Mouse (Mus musculus) hindbrain, embryonic 12.5 days (tissue): ENCODE data around the gene Dcpp3. TPM values are rescaled to one million over a fixed set of nuclear protein-coding genes. Genes with fewer than 3 reads are reported as not detected.
"Not testable (repeated sequence)": the region's sequence is repeated elsewhere in the genome, so short reads cannot be mapped to it uniquely, and the experiment has no call there.

Experiments
- ATAC-seq: fragments of 200-750 bp; cut with Nextera tagmentation; 2 replicates; pipeline ENCODE4 v1.8.0; 2017; ENCODE audit warnings: moderate TSS enrichment; ENCODE audit not compliant: low FRiP score
- H3K27ac ChIP-seq: fragments of 300-500 bp; sonication (generic); 2 replicates; pipeline ENCODE4 v1.5.1; 2016; ENCODE audit warnings: mild to moderate bottlenecking
- H3K27me3 ChIP-seq: fragments of 300-500 bp; sonication (generic); 2 replicates; pipeline ENCODE4 v1.6.1; 2016; ENCODE audit warnings: mild to moderate bottlenecking
- H3K36me3 ChIP-seq: fragments of 300-500 bp; sonication (generic); 2 replicates; pipeline ENCODE4 v1.6.1; 2016; ENCODE audit warnings: mild to moderate bottlenecking
- H3K4me1 ChIP-seq: fragments of 300-500 bp; sonication (generic); 2 replicates; pipeline ENCODE4 v1.6.1; 2016
- H3K4me2 ChIP-seq: fragments of 300-500 bp; sonication (generic); replicated peaks from 2 replicates; pipeline ENCODE4 v1.6.1; 2016; ENCODE audit warnings: mild to moderate bottlenecking
- H3K4me3 ChIP-seq: fragments of 300-500 bp; sonication (generic); 2 replicates; pipeline ENCODE4 v1.5.1; 2016; ENCODE audit warnings: mild to moderate bottlenecking
- H3K9ac ChIP-seq: fragments of 300-500 bp; sonication (generic); 2 replicates; pipeline ENCODE4 v1.6.1; 2016; ENCODE audit warnings: mild to moderate bottlenecking, moderate library complexity
- H3K9me3 ChIP-seq: fragments of 300-500 bp; sonication (generic); replicated peaks from 2 replicates; pipeline ENCODE4 v1.6.1; 2016; ENCODE audit warnings: mild to moderate bottlenecking
- WGBS: fragments of 180-500 bp; shearing (Covaris S2); methylation state at CpG from one replicate; pipeline ENCODE4 v1.1.7; 2016; 5-methylcytosine and 5-hydroxymethylcytosine counted together
- polyA plus RNA-seq: library from polyadenylated mRNA; unstranded; fragments of >200 nt; fragmentation: Nextera tagmentation; extraction: Ambion mirVana; gene quantifications from 2 replicates; pipeline ENCODE4 v1.2.1, GENCODE M21; 2016

The Dcpp3 gene
- polyA plus RNA-seq, 1 experiment from 2014 or later, result not detected

DNA sequence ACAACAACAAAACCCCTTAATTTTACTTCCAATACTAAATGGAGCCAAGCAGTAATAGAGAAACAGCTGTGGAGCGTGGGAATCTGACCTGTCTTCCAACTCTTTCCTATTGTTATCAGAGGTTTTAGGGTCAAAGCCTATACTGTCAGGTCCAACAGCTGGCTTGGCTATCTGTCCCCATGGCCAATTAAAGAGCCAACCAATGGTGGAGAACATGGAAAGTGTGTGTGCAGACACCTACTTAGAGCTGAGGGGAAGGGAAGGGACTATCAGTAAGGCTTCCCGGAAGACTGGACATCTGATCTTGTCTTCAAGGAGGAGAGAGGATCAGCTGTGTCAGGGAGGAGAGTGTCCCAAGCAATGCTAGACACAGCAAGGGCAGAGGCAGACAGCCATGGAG is 31.8 kb downstream of the Dcpp3 start:
- Histone ChIP-seq H3K9ac (no peak overlapping the region), H3K36me3 (no peaks in the 10 kb centered on the region), H3K9me3 (no peaks in the 10 kb centered on the region), H3K4me3 (no peak overlapping the region), H3K27ac (no peak overlapping the region), H3K27me3 (no peaks in the 10 kb centered on the region), H3K4me1 (no peaks in the 10 kb centered on the region), H3K4me2 (no peak overlapping the region)
- ATAC-seq, result no peak
- 81% methylated on average over 2 of the region's 2 CpGs for WGBS

DNA sequence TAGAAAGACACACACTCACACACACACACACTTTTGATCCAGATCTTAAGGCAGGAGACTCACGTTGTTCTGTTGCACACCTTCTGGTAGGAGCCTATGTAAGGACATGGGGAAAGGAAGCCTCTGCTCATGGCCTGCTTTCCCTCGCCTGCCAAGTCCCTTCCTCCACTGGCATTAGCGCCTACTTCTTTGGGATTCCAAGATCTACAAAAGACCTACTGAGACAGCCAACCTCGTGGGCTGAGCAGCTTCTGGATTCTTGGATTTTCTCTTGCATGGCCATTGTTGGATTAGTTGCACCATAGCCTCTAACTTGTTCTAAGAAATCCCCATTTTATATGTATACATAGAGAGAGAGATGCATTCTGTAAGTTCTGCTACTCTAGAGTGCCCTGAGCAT is 33.6 kb downstream of the Dcpp3 start:
- not testable (repeated sequence) for H3K4me1 ChIP-seq, H3K9ac ChIP-seq, H3K27ac ChIP-seq, H3K27me3 ChIP-seq, ATAC-seq, H3K4me2 ChIP-seq, H3K9me3 ChIP-seq, H3K36me3 ChIP-seq, H3K4me3 ChIP-seq
- 70% methylated on average over 4 of the region's 4 CpGs for WGBS

DNA sequence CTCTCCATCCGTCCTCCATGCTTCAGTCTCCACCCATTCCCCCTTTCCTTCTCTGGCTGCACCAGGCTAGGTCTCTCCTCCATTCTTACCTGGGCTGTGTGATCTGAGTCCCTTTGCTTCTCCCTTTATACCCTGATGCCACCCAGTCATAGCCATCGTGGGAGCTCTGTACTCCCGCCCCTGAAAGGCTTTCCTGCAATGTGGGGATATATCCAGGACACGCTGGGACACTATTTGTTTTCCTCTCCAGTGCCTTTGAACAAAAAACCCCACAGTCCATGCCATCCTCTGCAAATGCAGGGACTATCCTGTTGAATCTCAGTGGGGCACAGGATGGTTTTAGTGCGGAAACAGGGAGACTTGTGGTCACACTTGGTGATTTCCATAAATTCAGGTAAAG is 37.9 kb downstream of the Dcpp3 start, which contains the start of gene Sbpl:
Gene Sbpl (minus strand): TSS at position 101 of the 400 bp plus-strand sequence.
- peaks cover 3% of the 10 kb centered on the region for H3K4me1 ChIP-seq
- H3K4me2 ChIP-seq, result no peak within 1 kb of the TSS
- H3K9me3 ChIP-seq, result no peaks in the 10 kb centered on the region
- H3K27me3 ChIP-seq, result no peaks in the 10 kb centered on the region
- no peak within 1 kb of the TSS for H3K9ac ChIP-seq
- H3K27ac ChIP-seq, result no peak within 1 kb of the TSS
- H3K36me3 ChIP-seq, result no peaks in the 10 kb centered on the region
- no peak within 1 kb of the TSS for H3K4me3 ChIP-seq
- 70% methylated on average over 5 of the region's 5 CpGs for WGBS
- ATAC-seq, result no peak

DNA sequence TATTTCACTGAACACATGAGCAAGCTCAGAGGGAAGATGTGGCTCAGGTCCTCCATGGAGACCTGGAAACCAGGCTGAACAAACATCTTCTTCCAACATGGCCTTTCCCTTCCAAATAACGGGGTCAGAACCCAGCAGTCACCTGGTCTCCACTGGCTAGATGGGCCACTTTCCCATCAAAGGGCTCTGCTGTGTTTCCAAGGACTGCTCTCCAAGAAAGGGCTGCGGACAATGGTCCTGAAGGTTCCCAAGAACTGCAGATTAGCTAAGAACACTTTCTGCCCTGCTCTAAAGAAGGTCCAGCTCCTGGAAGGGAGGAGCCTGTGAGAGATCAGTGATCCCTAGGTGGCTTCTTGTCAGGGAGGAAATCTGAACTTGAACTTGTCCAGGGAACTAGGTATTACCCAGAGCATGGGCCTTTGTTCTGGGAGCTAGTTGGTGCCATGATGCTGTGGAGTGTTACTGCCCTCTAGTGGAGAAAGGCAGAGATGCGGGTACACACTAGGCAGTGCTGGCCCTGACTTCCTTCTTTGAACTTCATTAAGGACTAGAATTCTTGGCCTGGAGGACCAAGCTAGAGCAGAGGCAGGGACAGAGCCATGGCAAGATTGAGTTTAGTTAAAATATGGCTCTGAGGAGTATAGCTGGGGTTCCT is 43.0 kb downstream of the Dcpp3 start:
- WGBS, result 44% methylated on average over 3 of the region's 3 CpGs
- H3K4me2 ChIP-seq, result no peak overlapping the region
- no peaks in the 10 kb centered on the region for H3K27me3 ChIP-seq
- H3K27ac ChIP-seq, result no peak overlapping the region
- no peaks in the 10 kb centered on the region for H3K36me3 ChIP-seq
- peaks cover 3% of the 10 kb centered on the region for H3K4me1 ChIP-seq
- no peaks in the 10 kb centered on the region for H3K9me3 ChIP-seq
- no peak overlapping the region for H3K4me3 ChIP-seq
- peak; percentile 95 for ATAC-seq
- H3K9ac ChIP-seq, result no peak overlapping the region

DNA sequence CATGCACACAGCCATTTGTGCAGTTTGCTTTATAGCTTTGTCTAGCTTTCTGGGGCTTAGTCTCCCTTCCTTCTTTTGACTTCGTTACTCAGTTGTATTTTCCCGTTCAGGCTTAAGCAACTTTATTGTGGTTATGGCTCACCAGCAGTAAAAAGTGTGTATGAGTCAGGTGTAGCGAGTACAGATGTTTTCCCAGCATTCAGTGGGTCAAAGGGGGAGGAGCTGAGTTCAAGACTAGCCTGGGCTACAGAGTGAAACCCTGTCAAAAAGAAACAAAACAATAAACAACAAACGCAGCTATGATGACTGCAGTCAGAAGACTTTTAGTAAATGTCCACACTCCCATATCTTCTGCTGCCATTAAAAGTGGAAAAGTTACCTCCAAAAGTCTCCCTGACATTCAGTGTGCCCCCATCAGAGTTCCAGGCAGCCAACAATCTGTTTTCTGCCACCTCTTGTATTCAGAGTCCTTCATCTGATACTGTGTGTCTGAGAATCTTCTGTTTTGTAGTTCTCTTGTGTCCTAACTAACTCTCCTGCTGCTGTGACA is 44.4 kb downstream of the Dcpp3 start:
- H3K4me3 ChIP-seq, result no peak overlapping the region
- WGBS, result 52% methylated on average over 4 of the region's 4 CpGs
- H3K4me1 ChIP-seq, result peaks cover 3% of the 10 kb centered on the region
- ATAC-seq, result no peak
- H3K9ac ChIP-seq, result no peak overlapping the region
- no peaks in the 10 kb centered on the region for H3K27me3 ChIP-seq
- no peaks in the 10 kb centered on the region for H3K36me3 ChIP-seq
- H3K4me2 ChIP-seq, result no peak overlapping the region
- no peak overlapping the region for H3K27ac ChIP-seq
- H3K9me3 ChIP-seq, result no peaks in the 10 kb centered on the region

DNA sequence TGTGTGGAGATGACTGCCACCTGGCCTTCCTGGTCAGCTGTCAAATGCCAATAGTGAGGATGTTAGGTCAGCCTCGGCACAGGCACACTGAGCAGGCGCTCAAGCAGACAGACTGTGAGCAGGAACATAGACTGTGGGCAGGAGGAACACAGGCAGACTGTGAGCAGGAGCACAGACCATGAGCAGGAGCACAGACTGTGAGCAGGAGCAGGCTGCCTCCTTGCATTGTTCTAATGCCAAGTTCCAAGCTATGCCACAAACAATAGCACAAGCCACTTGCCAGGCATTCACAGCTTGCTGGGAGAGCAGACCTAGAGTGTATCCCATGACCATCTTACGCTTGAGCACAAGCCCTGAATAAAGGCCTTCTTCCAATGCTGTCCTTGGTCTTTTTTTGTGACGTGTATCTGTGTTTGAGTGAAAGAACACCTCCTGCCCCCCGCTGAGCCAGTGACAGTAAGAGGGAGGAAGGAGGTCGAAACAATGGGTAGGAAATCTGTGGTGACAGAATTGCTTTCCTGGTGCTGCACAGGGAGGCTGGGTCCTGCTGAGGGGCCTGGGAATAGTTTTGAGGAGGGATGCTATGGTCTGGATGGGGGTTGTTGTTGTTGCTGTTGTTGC is 48.7 kb downstream of the Dcpp3 start:
- ATAC-seq, result no peak
- Histone ChIP-seq H3K4me2 (no peak overlapping the region), H3K27me3 (no peaks in the 10 kb centered on the region), H3K27ac (no peak overlapping the region), H3K4me3 (no peak overlapping the region), H3K36me3 (no peaks in the 10 kb centered on the region), H3K9me3 (no peaks in the 10 kb centered on the region), H3K9ac (no peak overlapping the region), H3K4me1 (no peaks in the 10 kb centered on the region)
- WGBS, result 35% methylated on average over 6 of the region's 6 CpGs

DNA sequence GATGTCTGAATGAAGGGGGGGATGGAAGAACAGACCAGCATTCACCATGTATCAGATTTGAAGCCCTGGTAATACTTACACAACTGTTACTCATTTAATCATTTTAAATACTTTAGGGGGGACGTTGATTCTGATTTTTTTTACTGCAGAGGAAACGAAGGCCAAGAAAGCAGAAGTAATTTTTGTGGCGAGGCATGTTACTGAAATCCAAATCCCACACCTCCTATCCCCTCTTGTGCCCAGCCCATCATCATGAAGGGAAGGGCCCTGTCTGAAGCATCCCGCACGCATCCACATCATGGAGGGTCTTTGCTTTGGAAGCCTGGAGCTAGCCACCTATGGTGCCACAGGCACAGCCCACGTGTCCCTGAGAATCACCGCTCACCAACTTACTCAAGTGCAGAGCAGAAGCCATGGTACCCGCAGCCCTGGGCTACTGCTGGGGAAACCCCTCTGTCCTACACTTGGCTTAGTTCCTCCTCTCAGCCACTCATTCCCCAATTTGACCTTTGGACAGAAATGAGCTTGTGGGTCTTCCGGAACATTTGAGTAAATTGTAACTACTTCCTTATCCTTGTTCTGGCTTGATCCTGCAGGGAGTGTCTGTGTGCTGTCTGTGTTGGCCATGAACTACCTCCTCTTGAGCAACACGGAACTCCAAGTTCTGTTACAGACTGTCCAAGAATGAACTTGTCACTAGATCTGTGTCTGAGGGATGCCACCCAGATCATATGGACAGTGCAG is 49.6 kb downstream of the Dcpp3 start:
- H3K36me3 ChIP-seq, result no peaks in the 10 kb centered on the region
- H3K4me2 ChIP-seq, result no peak overlapping the region
- H3K27me3 ChIP-seq, result no peaks in the 10 kb centered on the region
- H3K9ac ChIP-seq, result no peak overlapping the region
- no peak overlapping the region for H3K4me3 ChIP-seq
- ATAC-seq, result no peak
- H3K9me3 ChIP-seq, result no peaks in the 10 kb centered on the region
- no peak overlapping the region for H3K27ac ChIP-seq
- no peaks in the 10 kb centered on the region for H3K4me1 ChIP-seq
- 89% methylated on average over 10 of the region's 10 CpGs for WGBS

DNA sequence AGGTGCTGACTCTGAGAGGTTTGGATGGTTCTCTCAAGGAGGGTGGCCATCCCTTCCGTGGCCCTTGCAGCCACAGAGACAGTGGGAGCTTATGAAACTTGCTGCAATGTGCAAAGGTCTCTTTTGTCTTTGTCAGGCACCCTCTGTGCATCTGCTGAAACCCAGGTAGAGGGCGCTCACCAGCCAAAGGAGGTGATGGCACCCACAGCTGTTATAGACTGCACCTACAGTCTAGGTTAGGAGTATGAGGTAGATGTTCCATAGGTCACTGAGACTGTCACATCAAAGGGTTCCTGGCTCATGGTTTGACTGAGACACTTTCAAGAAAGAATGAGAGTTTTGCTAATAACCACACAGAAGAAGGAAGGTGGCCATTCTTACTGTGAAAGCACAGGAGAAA is 51.5 kb downstream of the Dcpp3 start:
- H3K27ac ChIP-seq, result no peak overlapping the region
- H3K4me2 ChIP-seq, result no peak overlapping the region
- H3K9me3 ChIP-seq, result no peaks in the 10 kb centered on the region
- no peak overlapping the region for H3K9ac ChIP-seq
- no peak for ATAC-seq
- WGBS, result 50% methylated on average over 2 of the region's 2 CpGs
- no peak overlapping the region for H3K4me3 ChIP-seq
- no peaks in the 10 kb centered on the region for H3K36me3 ChIP-seq
- H3K27me3 ChIP-seq, result no peaks in the 10 kb centered on the region
- no peaks in the 10 kb centered on the region for H3K4me1 ChIP-seq

Other genes with a start within 250 kb of the Dcpp3 start
- 65.5 and 69.0 TPM in 2 replicates for gene Hcfc1r1, start 243.9 kb upstream of the Dcpp3 start, polyA plus RNA-seq
- gene Thoc6, start 243.6 kb upstream of the Dcpp3 start, polyA plus RNA-seq, result 43.8 and 47.5 TPM in 2 replicates
- 2.8 and 4.2 TPM in 2 replicates for gene Tnfrsf12a, start 240.0 kb upstream of the Dcpp3 start, polyA plus RNA-seq
- 14.6 and 35.0 TPM in 2 replicates for gene Cldn6, start 238.2 kb upstream of the Dcpp3 start, polyA plus RNA-seq
- 5.5 and 14.6 TPM in 2 replicates for gene Cldn9, start 233.4 kb upstream of the Dcpp3 start, polyA plus RNA-seq
- 0.21 and 1.2 TPM in 2 replicates for gene 1520401A03Rik, start 194.7 kb upstream of the Dcpp3 start, polyA plus RNA-seq
- 29.1 and 31.2 TPM in 2 replicates for gene Pkmyt1, start 191.1 kb upstream of the Dcpp3 start, polyA plus RNA-seq
- gene Paqr4, start 176.6 kb upstream of the Dcpp3 start, polyA plus RNA-seq, result 40.3 and 41.6 TPM in 2 replicates
- gene Kremen2, start 171.6 kb upstream of the Dcpp3 start, polyA plus RNA-seq, result 2.9 and 5.7 TPM in 2 replicates
- 203 and 212 TPM in 2 replicates for gene Flywch1, start 145.9 kb upstream of the Dcpp3 start, polyA plus RNA-seq
- 48.1 and 49.4 TPM in 2 replicates for gene Flywch2, start 131.4 kb upstream of the Dcpp3 start, polyA plus RNA-seq
- 670 and 682 TPM in 2 replicates for gene Srrm2, start 126.9 kb upstream of the Dcpp3 start, polyA plus RNA-seq
- gene Elob, start 88.3 kb upstream of the Dcpp3 start, polyA plus RNA-seq, result 1,047 and 1,117 TPM in 2 replicates
- gene Prss33, start 81.4 kb upstream of the Dcpp3 start, polyA plus RNA-seq, result 0.26 TPM in 1 of 2 replicates, not detected in the other
- not detected in 2 replicates for gene Prss32, start 73.6 kb upstream of the Dcpp3 start, polyA plus RNA-seq
- 0.72 and 1.3 TPM in 2 replicates for gene Prss41, start 73.3 kb upstream of the Dcpp3 start, polyA plus RNA-seq
- not detected in 2 replicates for gene Prss21, start 49.4 kb upstream of the Dcpp3 start, polyA plus RNA-seq
- gene Dcpp1, start 36.6 kb upstream of the Dcpp3 start, polyA plus RNA-seq, result not detected in 2 replicates
- gene Dcpp2, start 36.6 kb upstream of the Dcpp3 start, polyA plus RNA-seq, result not detected in 2 replicates
- not detected in 2 replicates for gene Sbp, start 24.2 kb downstream of the Dcpp3 start, polyA plus RNA-seq
- gene Sbpl, start 37.8 kb downstream of the Dcpp3 start, polyA plus RNA-seq, result not detected in 2 replicates
- not detected in 2 replicates for gene Prss30, start 63.1 kb downstream of the Dcpp3 start, polyA plus RNA-seq
- gene Prss22, start 80.6 kb downstream of the Dcpp3 start, polyA plus RNA-seq, result 0.48 TPM in 1 of 2 replicates, not detected in the other
- 0.31 and 0.34 TPM in 2 replicates for gene Prss27, start 120.7 kb downstream of the Dcpp3 start, polyA plus RNA-seq
- gene Kctd5, start 156.0 kb downstream of the Dcpp3 start, polyA plus RNA-seq, result 94.2 and 97.0 TPM in 2 replicates
- 55.2 and 56.7 TPM in 2 replicates for gene Pdpk1, start 233.5 kb downstream of the Dcpp3 start, polyA plus RNA-seq
- gene Amdhd2, start 246.3 kb downstream of the Dcpp3 start, polyA plus RNA-seq, result 35.6 and 41.2 TPM in 2 replicates